10 mouse cellular contexts compared by ENCODE assay signal in genomic region chr4:134682423-134682822, GRCm38 (mm10). TPM values are rescaled to one million over a fixed set of nuclear protein-coding genes. Genes with fewer than 3 reads are reported as not detected.
DNase-seq lines count a peak whose midpoint lies in the region; ATAC-seq and TF ChIP-seq lines count a peak whose summit lies in the region.
"Had no signal": no experiment of that assay in that cellular context is flagged by ENCODE, and none has a peak within 500 bp of the region (broad histone marks: within the 10 kb centered on the region; RNA-seq: fewer than 3 reads in every experiment).

No protein-coding gene starts in this region.

- ATAC-seq in embryonic facial prominence, embryonic 14.5 days (ENCODE audit: low read depth) = 0 out of 2 replicates have a peak, but pooled peaks have one; percentile 35
- no peak for ATAC-seq in midbrain, postnatal 0 days (ENCODE audit: low FRiP score)

- H3K36me3 ChIP-seq in embryonic facial prominence, embryonic 14.5 days (ENCODE audit: control insufficient read depth, insufficient read depth, low read length) = no peaks in the 10 kb centered on the region
- H3K36me3 ChIP-seq in midbrain, postnatal 0 days (ENCODE audit: insufficient read depth, low read length) = no peaks in the 10 kb centered on the region
- H3K36me3 ChIP-seq: midbrain, embryonic 12.5 days had no signal

- peak overlapping the region; percentile 40 for H3K4me2 ChIP-seq in embryonic facial prominence, embryonic 14.5 days (ENCODE audit: low read depth, low read length)
- H3K4me2 ChIP-seq in midbrain, postnatal 0 days (ENCODE audit: low read depth, low read length, poor library complexity, severe bottlenecking) = no peak overlapping the region
- H3K4me2 ChIP-seq: midbrain, embryonic 12.5 days had no signal

- WGBS in cerebellum, adult 2 months = 32% methylated on average over 8 of the region's 8 CpGs
- 63% methylated on average over 8 of the region's 8 CpGs for WGBS in embryonic facial prominence, embryonic 14.5 days
- WGBS in midbrain, postnatal 0 days = 77% methylated on average over 8 of the region's 8 CpGs

- no peak overlapping the region for H3K4me3 ChIP-seq in cerebellum, adult 2 months (replicated peaks; ENCODE audit: insufficient read depth, low read depth, low read length)
- H3K4me3 ChIP-seq in left cerebral cortex, adult 2 months = no peak overlapping the region
- H3K4me3 ChIP-seq in embryonic facial prominence, embryonic 14.5 days (ENCODE audit: low read depth, low read length) = no peak overlapping the region
- H3K4me3 ChIP-seq in midbrain, postnatal 0 days (ENCODE audit: low read depth, low read length) = no peak overlapping the region
- H3K4me3 ChIP-seq: erythroblast, embryonic 14.5 days; midbrain, embryonic 12.5 days had no signal

- intact Hi-C loops in left cerebral cortex, adult 2 months (cut with DNase I) = no loop called here

- H3K9me3 ChIP-seq in embryonic facial prominence, embryonic 14.5 days (ENCODE audit: control insufficient read depth, low read length) = peaks cover 8% of the 10 kb centered on the region; the same call in 1 of the 2 replicates
- no peaks in the 10 kb centered on the region for H3K9me3 ChIP-seq in midbrain, postnatal 0 days (ENCODE audit: low read length)

- peak overlapping the region; percentile 27; the same call in 1 of the 2 replicates for H3K9ac ChIP-seq in embryonic facial prominence, embryonic 14.5 days (ENCODE audit: low read depth, low read length)
- no peak overlapping the region for H3K9ac ChIP-seq in midbrain, postnatal 0 days (replicated peaks; ENCODE audit: low read length, poor library complexity, severe bottlenecking)
- H3K9ac ChIP-seq: midbrain, embryonic 12.5 days had no signal

- no peak for TF ChIP-seq CTCF in cerebellum, adult 2 months (IDR thresholded peaks at IDR 0.05; ENCODE audit: borderline replicate concordance, insufficient read depth, low read depth, low read length)
- TF ChIP-seq CTCF in left cerebral cortex, adult 2 months (IDR thresholded peaks at IDR 0.05) = no peak
- no peak for TF ChIP-seq CTCF in midbrain, postnatal 0 days (IDR thresholded peaks at IDR 0.05)

- DNase-seq in cerebellum, adult 2 months = peak in 1 of 2 experiments; percentile 48
- DNase-seq in cerebellum, adult 9-10 months = no peak
- no peak for DNase-seq in left cerebral cortex, adult 2 months (ENCODE audit: extremely low spot score in 1 of 2, low spot score in 2 of 2)
- DNase-seq in left cerebral cortex, adult 9 months (ENCODE audit: low spot score in 2 of 2) = no peak
- peak; percentile 23 for DNase-seq in embryonic facial prominence, embryonic 14.5 days (ENCODE audit: low spot score)
- DNase-seq in midbrain, postnatal 0 days (ENCODE audit: low spot score) = no peak
- DNase-seq in spleen, adult 18-20 months = no peak
- DNase-seq in right cerebral cortex, postnatal 36 days (ENCODE audit: low spot score in 2 of 2) = no peak

- peaks cover 52% of the 10 kb centered on the region for H3K4me1 ChIP-seq in cerebellum, adult 2 months (ENCODE audit: control insufficient read depth, insufficient read depth, low read length)
- peaks cover 20% of the 10 kb centered on the region for H3K4me1 ChIP-seq in embryonic facial prominence, embryonic 14.5 days (ENCODE audit: control insufficient read depth, insufficient read depth, low read length)
- H3K4me1 ChIP-seq in midbrain, postnatal 0 days (ENCODE audit: insufficient read depth, low read length) = 0 out of 2 replicates have a peak, but pooled peaks cover 7% of the 10 kb centered on the region

- no peaks in the 10 kb centered on the region for H3K27me3 ChIP-seq in cerebellum, adult 2 months (ENCODE audit: control insufficient read depth, insufficient read depth, low read length)
- no peaks in the 10 kb centered on the region for H3K27me3 ChIP-seq in embryonic facial prominence, embryonic 14.5 days (replicated peaks; ENCODE audit: control insufficient read depth, insufficient read depth, low read length)
- H3K27me3 ChIP-seq in midbrain, postnatal 0 days (ENCODE audit: insufficient read depth, low read length) = no peaks in the 10 kb centered on the region
- H3K27me3 ChIP-seq: midbrain, embryonic 12.5 days had no signal

- TF ChIP-seq POLR2A in cerebellum, adult 2 months (IDR thresholded peaks at IDR 0.05; ENCODE audit: borderline replicate concordance, insufficient read depth, low read length) = no peak

- peak overlapping the region; percentile 91 for H3K27ac ChIP-seq in cerebellum, adult 2 months (ENCODE audit: insufficient read depth, low read length)
- peak overlapping the region; percentile 57 for H3K27ac ChIP-seq in left cerebral cortex, adult 2 months
- H3K27ac ChIP-seq in embryonic facial prominence, embryonic 14.5 days (replicated peaks; ENCODE audit: low read depth, low read length) = peak overlapping the region; percentile 74
- peak overlapping the region; percentile 43 for H3K27ac ChIP-seq in midbrain, postnatal 0 days (ENCODE audit: low read depth, low read length)
- H3K27ac ChIP-seq: midbrain, embryonic 12.5 days had no signal

RNA-seq across cellular contexts. Expression of gene Man1c1, which starts 21.7 kb away (rescaled TPM):
- polyA plus RNA-seq in cerebellum, adult 2 months (2012; rRNA removed) = 30.1 and 36.3 TPM in 2 replicates
- total RNA-seq in left cerebral cortex, adult 2 months (2021) = 10 to 100 TPM; 43.1 to 43.6 TPM
- polyA plus RNA-seq in embryonic facial prominence, embryonic 14.5 days (2014; fragmentation: Nextera tagmentation; extraction: Ambion mirVana) = 5.1 and 6.5 TPM in 2 replicates
- total RNA-seq in midbrain, postnatal 0 days (2014; rRNA removed) = 17.1 and 28.7 TPM in 2 replicates
- polyA plus RNA-seq in midbrain, postnatal 0 days (2015; fragmentation: Nextera tagmentation; extraction: Ambion mirVana) = 2.7 and 3.4 TPM in 2 replicates
